Mouse (Mus musculus) liver (tissue): ENCODE measurements at regions not wholly inside any gene's neighbourhood (a gene's known extent, or its start where the extent isn't known, plus 50 kb on each side); places are given as distances from the start of the nearest gene placed in this dataset.
A peak's percentile ranks its signal among the peaks of the same experiment; 100 is the strongest.

ENCODE experiments used
- DNase-seq: peaks from one replicate; pipeline ENCODE4 v3.0.0-alpha.2; 2020; ENCODE audit warnings: mixed read lengths

- no peak for DNase-seq
Measured at GRCm38 (mm10) chrX:147616374-147616773, 62.5 kb upstream of the Lrch2 start.

DNA sequence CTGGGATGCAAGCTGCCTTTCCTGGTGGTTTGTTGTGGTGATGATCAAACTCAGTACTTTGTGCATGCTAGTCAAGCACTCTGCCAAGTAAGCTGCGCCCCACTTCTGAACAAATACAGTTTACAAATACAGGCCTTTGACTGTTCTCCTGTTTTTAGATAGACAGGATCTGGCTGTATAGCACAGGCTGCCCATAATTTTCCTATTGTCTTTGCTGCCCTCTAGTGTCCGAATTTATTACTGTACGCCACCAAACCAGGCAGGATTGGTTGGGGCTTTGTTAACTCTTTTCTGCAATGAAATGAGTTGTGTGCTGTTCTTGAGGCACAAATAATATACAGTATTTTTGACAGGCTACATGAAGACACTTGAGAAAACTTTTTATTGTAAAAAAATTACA, 54.8 kb upstream of the Lrch2 start:
- peak; percentile 4 for DNase-seq
